Mouse (Mus musculus) hindbrain, postnatal 0 days (tissue): ENCODE results near the gene Tgfbr2. TPM values are rescaled to one million over a fixed set of nuclear protein-coding genes. Genes with fewer than 3 reads are reported as not detected.

Experiments used
- ATAC-seq: fragments of 200-750 bp; cut with Nextera tagmentation; 2 replicates; pipeline ENCODE4 v1.8.0; 2017; ENCODE audit warnings: mild to moderate bottlenecking, moderate TSS enrichment, moderate library complexity
- DNase-seq: peaks from one replicate; pipeline ENCODE4 v3.0.0-alpha.2; 2015; ENCODE audit warnings: low spot score
- H3K27ac ChIP-seq: fragments of 300-500 bp; sonication (generic); 2 replicates; pipeline ENCODE4 v1.5.1; 2014; ENCODE audit warnings: mild to moderate bottlenecking
- H3K27me3 ChIP-seq: fragments of 300-500 bp; sonication (generic); 2 replicates; pipeline ENCODE4 v1.6.1; 2014; ENCODE audit warnings: low read length, mixed read lengths; ENCODE audit not compliant: insufficient read depth
- H3K36me3 ChIP-seq: fragments of 300-500 bp; sonication (generic); 2 replicates; pipeline ENCODE4 v1.6.1; 2014; ENCODE audit warnings: low read length, mixed read lengths; ENCODE audit not compliant: insufficient read depth
- H3K4me1 ChIP-seq: fragments of 300-500 bp; sonication (generic); 2 replicates; pipeline ENCODE4 v1.6.1; 2014; ENCODE audit warnings: antibody characterized with exemption, low read length, mixed read lengths; ENCODE audit not compliant: insufficient read depth
- H3K4me2 ChIP-seq: fragments of 300-500 bp; sonication (generic); 2 replicates; pipeline ENCODE4 v1.6.1; 2014; ENCODE audit warnings: low read depth, mild to moderate bottlenecking, low read length, moderate library complexity, mixed read lengths
- H3K4me3 ChIP-seq: fragments of 300-500 bp; sonication (generic); 2 replicates; pipeline ENCODE4 v1.5.1; 2014; ENCODE audit warnings: low read length
- H3K9ac ChIP-seq: fragments of 300-500 bp; sonication (generic); replicated peaks from 2 replicates; pipeline ENCODE4 v1.6.1; 2014; ENCODE audit warnings: mild to moderate bottlenecking, low read length, moderate library complexity, mixed read lengths
- H3K9me3 ChIP-seq: fragments of 300-500 bp; sonication (generic); 2 replicates; pipeline ENCODE4 v1.6.1; 2016; ENCODE audit warnings: low read length, mixed read lengths
- CTCF ChIP-seq: IDR thresholded peaks from 2 replicates; pipeline ENCODE4 v1.5.1; 2016; ENCODE audit warnings: antibody characterized with exemption, control low read depth, low read depth
- WGBS: fragments of 180-500 bp; shearing (Covaris S2); extraction: QIAGEN DNeasy Blood & Tissue Kit; methylation state at CpG from one replicate; pipeline ENCODE4 v1.1.7; 2014; 5-methylcytosine and 5-hydroxymethylcytosine counted together
- polyA plus RNA-seq: library from polyadenylated mRNA; unstranded; fragments of >200 nt; fragmentation: Nextera tagmentation; extraction: Ambion mirVana; gene quantifications from 2 replicates; pipeline ENCODE4 v1.2.1, GENCODE M21; 2015
- total RNA-seq: library from RNA; depleted of rRNA; stranded (reverse); fragments of >200 nt; gene quantifications from 2 replicates; pipeline ENCODE4 v1.2.3, GENCODE M21; 2014

Gene Tgfbr2
- total and polyA plus RNA-seq, 2 experiments from 2014 or later = 7.7 to 21.7 TPM

DNA sequence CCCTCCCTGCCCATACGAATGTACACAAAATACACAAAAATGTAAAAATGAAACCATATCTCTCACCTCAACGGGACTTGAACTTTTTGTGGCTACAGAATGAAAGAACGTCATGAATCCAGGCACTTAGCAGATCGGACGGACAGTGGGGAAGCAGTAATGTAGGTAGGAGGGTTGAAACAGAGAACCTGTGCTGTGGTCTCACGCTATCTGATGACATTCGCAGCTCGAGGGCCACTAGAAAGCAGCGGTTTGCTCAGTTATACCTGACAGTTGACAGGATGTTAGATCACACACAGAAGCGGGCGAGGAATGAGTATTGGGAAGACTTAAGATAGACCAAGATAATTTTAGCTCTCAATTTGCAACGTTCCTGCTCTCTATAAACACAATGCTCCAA lies 36.9 kb upstream of the Tgfbr2 start:
- H3K9ac ChIP-seq = no peak overlapping the region
- no peak for TF ChIP-seq CTCF
- no peak overlapping the region for H3K27ac ChIP-seq
- H3K4me3 ChIP-seq = no peak overlapping the region
- H3K9me3 ChIP-seq = no peaks in the 10 kb centered on the region
- H3K27me3 ChIP-seq = no peaks in the 10 kb centered on the region
- H3K36me3 ChIP-seq = no peaks in the 10 kb centered on the region
- H3K4me2 ChIP-seq = no peak overlapping the region
- whole genome bisulfite sequencing = 83% methylated on average over 12 of the region's 12 CpGs
- ATAC-seq = no peak
- no peaks in the 10 kb centered on the region for H3K4me1 ChIP-seq
- no peak for DNase-seq

DNA sequence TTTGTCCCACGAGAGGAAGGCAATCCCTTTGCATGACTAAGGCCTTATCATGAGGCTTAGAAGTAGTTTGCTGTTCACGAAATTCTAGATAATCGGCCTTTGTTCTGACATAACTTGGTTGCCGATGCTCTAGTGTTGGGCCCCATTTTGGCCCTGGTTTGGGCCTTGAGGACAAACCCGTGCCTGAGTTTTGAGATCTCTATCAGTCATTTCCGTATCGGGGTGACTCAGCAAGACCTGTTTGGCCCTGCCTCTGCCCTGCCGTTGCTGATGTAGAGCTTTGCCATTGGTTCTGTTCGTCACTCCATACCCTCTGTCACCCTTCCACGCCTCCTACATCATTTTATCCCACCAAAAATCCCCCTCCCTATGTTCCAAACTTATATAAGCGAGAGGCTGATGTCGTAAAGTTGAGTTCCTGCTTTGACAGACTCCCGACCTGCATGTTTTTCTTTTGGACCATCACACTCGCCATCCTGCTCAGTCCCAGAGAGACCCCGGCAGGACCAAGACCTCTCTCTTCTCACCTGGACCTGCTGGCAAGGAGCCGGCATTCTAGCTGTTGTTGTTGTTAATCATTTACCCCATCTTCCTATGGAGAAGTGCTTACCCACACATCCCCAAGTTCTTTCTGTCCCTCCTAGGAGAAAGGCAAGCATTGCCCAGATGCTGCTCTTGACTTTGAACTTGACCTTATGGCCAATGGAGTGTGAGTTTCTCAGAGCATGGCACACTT lies 33.2 kb upstream of the Tgfbr2 start:
- Histone ChIP-seq H3K4me1 (no peaks in the 10 kb centered on the region), H3K27ac (no peak overlapping the region), H3K9ac (no peak overlapping the region), H3K27me3 (no peaks in the 10 kb centered on the region), H3K4me3 (no peak overlapping the region), H3K4me2 (no peak overlapping the region), H3K9me3 (no peaks in the 10 kb centered on the region), H3K36me3 (no peaks in the 10 kb centered on the region)
- no peak for DNase-seq
- WGBS = 89% methylated on average over 16 of the region's 16 CpGs
- TF ChIP-seq CTCF = no peak
- ATAC-seq = no peak

DNA sequence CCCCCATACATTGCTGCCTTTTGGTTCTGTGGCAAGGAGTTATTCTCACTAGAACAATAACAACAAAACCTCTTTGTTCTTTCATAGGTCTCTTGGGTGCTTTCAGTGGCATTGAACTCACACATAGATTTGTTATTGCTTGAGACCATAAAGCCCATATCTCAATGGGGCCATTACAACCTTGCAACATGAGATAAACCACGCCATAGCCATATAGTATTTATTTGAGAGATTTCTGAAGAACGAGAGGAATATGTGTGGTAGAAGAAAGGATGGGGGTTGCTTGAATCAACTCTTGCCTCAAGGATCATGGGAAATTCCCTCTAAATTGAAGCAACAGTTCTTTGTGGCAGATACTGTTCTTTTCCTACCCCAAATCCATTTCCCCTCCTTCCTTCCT lies 31.7 kb upstream of the Tgfbr2 start:
- H3K4me2 ChIP-seq = no peak overlapping the region
- no peaks in the 10 kb centered on the region for H3K27me3 ChIP-seq
- no peak for TF ChIP-seq CTCF
- no peak for DNase-seq
- H3K9ac ChIP-seq = no peak overlapping the region
- no peak overlapping the region for H3K4me3 ChIP-seq
- WGBS = 81% methylated on average over 2 of the region's 2 CpGs
- H3K36me3 ChIP-seq = no peaks in the 10 kb centered on the region
- no peak overlapping the region for H3K27ac ChIP-seq
- H3K9me3 ChIP-seq = no peaks in the 10 kb centered on the region
- no peak for ATAC-seq
- no peaks in the 10 kb centered on the region for H3K4me1 ChIP-seq

DNA sequence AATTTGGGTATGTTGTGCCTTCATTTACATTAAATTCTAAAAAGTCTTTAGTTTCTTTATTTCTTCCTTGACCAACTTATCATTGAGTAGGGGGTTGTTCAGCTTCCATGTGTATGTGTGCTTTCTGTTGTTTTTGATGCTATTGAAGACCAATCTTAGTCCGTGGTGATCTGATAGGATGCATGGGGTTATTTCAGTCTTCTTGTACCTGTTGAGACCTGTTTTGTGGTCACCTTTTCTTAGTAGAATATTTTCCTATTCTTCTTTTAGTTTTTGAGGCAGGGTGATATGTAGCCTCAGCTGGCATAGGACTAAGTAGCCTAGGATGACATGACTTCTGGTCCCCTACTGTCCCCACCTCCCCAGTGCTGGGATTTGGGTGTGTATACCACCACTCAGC lies 28.5 kb upstream of the Tgfbr2 start:
- no peak for DNase-seq
- no peaks in the 10 kb centered on the region for H3K4me1 ChIP-seq
- 83% methylated on average over 1 of the region's 1 CpGs for WGBS
- H3K9ac ChIP-seq = no peak overlapping the region
- H3K4me2 ChIP-seq = no peak overlapping the region
- H3K9me3 ChIP-seq = no peaks in the 10 kb centered on the region
- no peak overlapping the region for H3K27ac ChIP-seq
- no peak overlapping the region for H3K4me3 ChIP-seq
- no peak for TF ChIP-seq CTCF
- no peak for ATAC-seq
- no peaks in the 10 kb centered on the region for H3K36me3 ChIP-seq
- H3K27me3 ChIP-seq = no peaks in the 10 kb centered on the region

DNA sequence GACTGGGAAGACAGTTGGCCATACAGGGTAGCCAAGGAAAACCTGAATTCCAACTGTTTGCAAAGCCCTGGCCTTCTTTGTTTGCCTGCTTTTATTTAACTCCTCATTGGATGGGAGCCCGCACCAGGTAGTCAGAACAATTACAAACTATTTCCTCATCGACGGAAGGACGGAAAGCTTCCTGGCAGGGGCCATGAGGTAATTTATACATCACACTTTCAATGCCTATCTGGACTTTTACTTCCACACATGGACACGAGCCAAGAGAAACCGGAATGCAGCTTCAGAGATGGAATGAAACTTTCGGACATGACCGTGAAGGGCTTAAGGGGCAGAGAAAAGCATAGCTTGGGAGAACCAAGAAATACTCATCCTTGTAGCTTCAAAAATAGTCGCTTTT lies 24.0 kb upstream of the Tgfbr2 start:
- 39% methylated on average over 9 of the region's 9 CpGs for WGBS
- H3K27ac ChIP-seq = no peak overlapping the region
- H3K4me1 ChIP-seq = no peaks in the 10 kb centered on the region
- H3K9ac ChIP-seq = no peak overlapping the region
- ATAC-seq (no peak), DNase-seq (no peak)
- H3K4me2 ChIP-seq = no peak overlapping the region
- no peaks in the 10 kb centered on the region for H3K9me3 ChIP-seq
- H3K36me3 ChIP-seq = no peaks in the 10 kb centered on the region
- no peaks in the 10 kb centered on the region for H3K27me3 ChIP-seq
- TF ChIP-seq CTCF = no peak
- H3K4me3 ChIP-seq = no peak overlapping the region

DNA sequence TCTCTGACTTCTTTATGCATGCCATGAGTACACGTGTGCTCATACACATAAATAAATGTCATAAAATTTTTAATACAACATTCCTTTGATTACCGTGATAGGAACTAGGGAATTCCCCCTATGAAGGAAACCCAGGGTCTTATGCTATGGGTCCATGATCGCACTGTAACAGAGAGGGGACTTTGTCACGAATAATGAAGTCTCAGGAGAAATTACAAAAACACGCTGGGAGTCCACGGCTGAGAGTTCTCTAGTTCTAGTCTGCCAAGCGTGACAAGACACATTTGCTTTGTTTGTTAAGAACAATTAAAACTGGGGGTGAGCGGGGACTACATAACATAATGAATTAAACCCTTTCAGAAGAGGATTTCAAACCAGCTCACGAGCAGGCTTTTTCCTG lies 23.3 kb upstream of the Tgfbr2 start:
- no peak overlapping the region for H3K4me3 ChIP-seq
- no peaks in the 10 kb centered on the region for H3K27me3 ChIP-seq
- no peak overlapping the region for H3K4me2 ChIP-seq
- no peaks in the 10 kb centered on the region for H3K36me3 ChIP-seq
- ATAC-seq (no peak), DNase-seq (no peak)
- TF ChIP-seq CTCF = no peak
- no peak overlapping the region for H3K27ac ChIP-seq
- H3K4me1 ChIP-seq = no peaks in the 10 kb centered on the region
- WGBS = 20% methylated on average over 9 of the region's 9 CpGs
- H3K9me3 ChIP-seq = no peaks in the 10 kb centered on the region
- no peak overlapping the region for H3K9ac ChIP-seq

DNA sequence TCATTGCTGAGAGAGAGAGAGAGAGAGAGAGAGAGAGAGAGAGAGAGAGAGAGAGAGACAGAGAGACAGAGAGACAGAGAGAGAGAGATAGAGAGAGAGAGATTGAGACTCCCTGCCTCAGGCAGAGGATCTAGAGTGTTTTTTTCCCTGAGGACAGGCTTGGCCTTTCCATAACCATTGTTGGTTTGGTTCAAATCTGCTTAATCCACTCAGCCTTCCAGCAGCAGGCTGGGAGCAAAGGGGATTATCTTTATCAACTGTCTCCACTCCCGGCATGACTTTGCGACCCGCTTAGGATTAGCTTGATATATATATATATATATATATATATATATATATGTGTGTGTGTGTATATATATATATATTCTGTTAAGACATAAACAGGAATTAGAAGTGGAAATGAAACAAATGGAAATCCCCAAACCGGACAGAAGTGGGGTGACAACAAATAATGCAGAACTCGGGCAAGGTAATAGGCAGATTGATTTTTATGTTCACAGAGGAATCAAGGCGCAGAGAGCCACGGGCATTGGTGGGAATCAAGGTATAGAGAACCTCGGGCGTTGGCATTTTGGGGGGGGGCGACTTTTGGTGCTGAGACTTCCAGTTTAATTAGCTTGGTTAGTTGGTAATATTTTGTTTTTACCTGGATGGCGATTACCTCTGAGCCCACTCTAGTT lies 22.5 kb upstream of the Tgfbr2 start:
- Histone ChIP-seq H3K4me2 (no peak overlapping the region), H3K4me1 (no peaks in the 10 kb centered on the region), H3K4me3 (no peak overlapping the region), H3K27ac (no peak overlapping the region), H3K36me3 (no peaks in the 10 kb centered on the region), H3K9ac (no peak overlapping the region), H3K27me3 (no peaks in the 10 kb centered on the region), H3K9me3 (no peaks in the 10 kb centered on the region)
- DNase-seq (no peak), ATAC-seq (no peak)
- TF ChIP-seq CTCF = no peak
- 88% methylated on average over 11 of the region's 11 CpGs for WGBS
